Mouse (Mus musculus) hindbrain, embryonic 16.5 days (tissue): ENCODE data around the gene Sept11. TPM values are rescaled to one million over a fixed set of nuclear protein-coding genes. Genes with fewer than 3 reads are reported as not detected.

ENCODE experiments used
- ATAC-seq: fragments of 200-750 bp; cut with Nextera tagmentation; 2 replicates; pipeline ENCODE4 v1.8.0; 2017; ENCODE audit warnings: moderate TSS enrichment, moderate library complexity
- H3K27ac ChIP-seq: fragments of 300-500 bp; sonication (generic); 2 replicates; pipeline ENCODE4 v1.5.1; 2014; ENCODE audit warnings: low read depth, mild to moderate bottlenecking, control low read depth, low read length, moderate library complexity
- H3K27me3 ChIP-seq: fragments of 300-500 bp; sonication (generic); replicated peaks from 2 replicates; pipeline ENCODE4 v1.6.1; 2014; ENCODE audit warnings: low read length; ENCODE audit not compliant: control insufficient read depth, insufficient read depth
- H3K36me3 ChIP-seq: fragments of 300-500 bp; sonication (generic); 2 replicates; pipeline ENCODE4 v1.6.1; 2014; ENCODE audit warnings: mild to moderate bottlenecking, low read length, moderate library complexity, mixed read lengths; ENCODE audit not compliant: control insufficient read depth, insufficient read depth
- H3K4me1 ChIP-seq: fragments of 300-500 bp; sonication (generic); 2 replicates; pipeline ENCODE4 v1.6.1; 2014; ENCODE audit warnings: low read depth, low read length; ENCODE audit not compliant: control insufficient read depth, insufficient read depth
- H3K4me2 ChIP-seq: fragments of 300-500 bp; sonication (generic); 2 replicates; pipeline ENCODE4 v1.6.1; 2014; ENCODE audit warnings: mild to moderate bottlenecking, low read length, control low read depth, moderate library complexity
- H3K4me3 ChIP-seq: fragments of 300-500 bp; sonication (generic); 2 replicates; pipeline ENCODE4 v1.5.1; 2014; ENCODE audit warnings: mild to moderate bottlenecking, low read length, control low read depth, moderate library complexity
- H3K9ac ChIP-seq: fragments of 300-500 bp; sonication (generic); 2 replicates; pipeline ENCODE4 v1.6.1; 2014; ENCODE audit warnings: low read depth, mild to moderate bottlenecking, control low read depth, low read length, moderate library complexity
- H3K9me3 ChIP-seq: fragments of 300-500 bp; sonication (generic); 2 replicates; pipeline ENCODE4 v1.6.1; 2014; ENCODE audit warnings: mild to moderate bottlenecking, low read length, moderate library complexity; ENCODE audit not compliant: control insufficient read depth
- WGBS: fragments of 180-500 bp; shearing (Covaris S2); extraction: QIAGEN DNeasy Blood & Tissue Kit; methylation state at CpG from one replicate; pipeline ENCODE4 v1.1.7; 2014; 5-methylcytosine and 5-hydroxymethylcytosine counted together
- polyA plus RNA-seq: library from polyadenylated mRNA; unstranded; fragments of >200 nt; fragmentation: Nextera tagmentation; extraction: Ambion mirVana; gene quantifications from 2 replicates; pipeline ENCODE4 v1.2.1, GENCODE M21; 2015

The Sept11 gene
- polyA plus RNA-seq, 1 experiment from 2014 or later = 125 TPM

DNA sequence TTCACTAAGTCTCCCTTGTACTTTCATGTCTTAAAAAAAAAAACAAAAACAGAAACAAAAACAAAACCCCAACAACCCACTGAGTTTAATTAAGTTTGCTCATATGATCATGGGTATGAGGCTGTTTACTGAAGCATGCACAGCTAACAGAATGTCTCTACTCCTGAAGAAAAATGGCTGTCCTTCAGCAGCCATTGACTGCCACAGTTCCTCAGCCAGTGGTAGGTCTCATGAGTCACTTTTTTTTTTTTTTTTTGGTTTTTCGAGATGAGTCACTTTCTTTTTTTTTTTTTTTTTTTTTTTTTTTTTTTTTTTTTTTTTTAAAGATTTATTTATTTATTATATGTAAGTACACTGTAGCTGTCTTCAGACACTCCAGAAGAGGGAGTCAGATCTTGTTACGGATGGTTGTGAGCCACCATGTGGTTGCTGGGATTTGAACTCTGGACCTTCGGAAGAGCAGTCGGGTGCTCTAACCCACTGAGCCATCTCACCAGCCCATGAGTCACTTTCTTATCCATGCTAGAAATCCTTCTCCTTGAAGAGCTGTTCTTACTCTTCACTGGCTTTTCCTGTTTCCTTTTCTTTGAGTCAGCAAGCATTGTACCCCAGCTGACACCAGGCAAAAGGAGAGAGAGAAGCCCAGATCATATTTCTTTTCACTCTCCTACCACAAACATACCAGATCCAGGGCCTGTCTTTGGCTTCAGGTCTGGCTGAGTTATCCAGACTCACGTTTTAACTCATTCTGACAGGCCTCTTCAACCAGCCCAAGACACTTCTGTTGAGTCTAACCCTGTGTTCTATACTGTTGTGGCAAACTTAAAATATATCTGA, 12.0 kb downstream of the Sept11 start:
- Histone ChIP-seq H3K4me2 (no peak overlapping the region), H3K4me1 (no peaks in the 10 kb centered on the region; the same call in 1 of the 2 replicates), H3K36me3 (no peaks in the 10 kb centered on the region), H3K27ac (no peak overlapping the region), H3K9ac (no peak overlapping the region), H3K9me3 (no peaks in the 10 kb centered on the region), H3K4me3 (no peak overlapping the region), H3K27me3 (no peaks in the 10 kb centered on the region)
- no peak for ATAC-seq
- 90% methylated on average over 4 of the region's 5 CpGs for WGBS

- Histone ChIP-seq H3K27ac (no peak overlapping the region), H3K4me3 (no peak overlapping the region), H3K4me1 (no peaks in the 10 kb centered on the region; the same call in 1 of the 2 replicates), H3K36me3 (no peaks in the 10 kb centered on the region), H3K4me2 (no peak overlapping the region), H3K9ac (no peak overlapping the region), H3K27me3 (no peaks in the 10 kb centered on the region), H3K9me3 (no peaks in the 10 kb centered on the region)
- no peak for ATAC-seq
- 94% methylated on average over 4 of the region's 4 CpGs for WGBS
Observed at GRCm38 (mm10) chr5:93106048-93106447, 12.8 kb downstream of the Sept11 start.

DNA sequence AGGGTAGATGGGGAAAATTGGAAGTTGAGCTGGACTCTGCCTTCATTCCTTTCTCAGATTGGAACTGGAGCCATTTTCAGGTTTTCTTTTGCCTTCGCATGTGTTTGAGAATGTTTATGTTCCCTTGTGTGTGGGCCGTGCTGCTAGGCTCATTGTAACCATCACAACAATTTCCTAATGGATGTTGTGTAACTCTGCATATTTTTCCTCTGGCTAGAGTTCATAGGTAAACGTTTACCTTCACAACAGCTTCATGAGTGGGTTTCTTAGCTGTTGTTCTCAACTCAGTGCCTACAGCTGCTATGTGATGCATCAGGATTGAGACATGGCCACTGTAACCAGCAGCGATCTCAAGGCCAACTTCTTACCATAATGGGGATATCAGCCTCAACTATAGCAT, 15.5 kb downstream of the Sept11 start:
- H3K4me2 ChIP-seq = no peak overlapping the region

GRCm38 (mm10) chr5:93109555-93109954, 16.3 kb downstream of the Sept11 start:
- Histone ChIP-seq H3K4me1 (no peaks in the 10 kb centered on the region), H3K4me2 (no peak overlapping the region), H3K27me3 (no peaks in the 10 kb centered on the region), H3K4me3 (no peak overlapping the region), H3K36me3 (no peaks in the 10 kb centered on the region), H3K9ac (no peak overlapping the region), H3K27ac (no peak overlapping the region), H3K9me3 (no peaks in the 10 kb centered on the region)
- ATAC-seq = no peak
- WGBS = 87% methylated on average over 2 of the region's 2 CpGs

More for the DNA sequence above, 15.5 kb downstream of the Sept11 start:
- Histone ChIP-seq H3K9ac (no peak overlapping the region), H3K27me3 (no peaks in the 10 kb centered on the region), H3K4me1 (no peaks in the 10 kb centered on the region), H3K4me3 (no peak overlapping the region), H3K36me3 (no peaks in the 10 kb centered on the region), H3K9me3 (no peaks in the 10 kb centered on the region), H3K27ac (no peak overlapping the region)
- WGBS = 94% methylated on average over 4 of the region's 4 CpGs
- no peak for ATAC-seq

DNA sequence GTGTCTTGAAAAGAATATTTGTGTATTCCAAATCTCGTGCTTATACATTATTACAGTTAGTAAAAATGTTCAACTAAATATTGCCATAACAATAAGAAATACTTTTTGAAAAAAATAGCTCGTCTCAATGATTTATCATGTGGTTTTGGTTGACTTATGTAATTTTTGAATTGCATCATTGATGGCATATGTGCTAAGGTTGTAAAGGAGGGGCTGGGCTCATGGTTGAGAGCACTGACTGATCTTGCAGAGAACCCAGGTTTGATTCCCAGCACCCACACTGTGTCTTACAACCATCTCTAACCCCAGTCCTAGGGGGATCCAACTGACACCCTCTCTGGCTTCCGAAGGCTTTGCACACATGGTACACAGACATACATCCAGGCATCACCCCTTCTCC, 19.1 kb downstream of the Sept11 start:
- Histone ChIP-seq H3K4me2 (no peak overlapping the region), H3K27ac (no peak overlapping the region), H3K4me1 (peaks cover 4% of the 10 kb centered on the region), H3K36me3 (no peaks in the 10 kb centered on the region), H3K4me3 (no peak overlapping the region), H3K27me3 (no peaks in the 10 kb centered on the region), H3K9ac (no peak overlapping the region), H3K9me3 (no peaks in the 10 kb centered on the region)
- 98% methylated on average over 3 of the region's 3 CpGs for WGBS
- ATAC-seq = no peak

GRCm38 (mm10) chr5:93113517-93113916, 20.3 kb downstream of the Sept11 start:
- no peak overlapping the region for H3K4me3 ChIP-seq
- H3K27me3 ChIP-seq = no peaks in the 10 kb centered on the region
- no peak overlapping the region for H3K9ac ChIP-seq
- H3K4me1 ChIP-seq = peaks cover 4% of the 10 kb centered on the region
- H3K4me2 ChIP-seq = no peak overlapping the region
- no peaks in the 10 kb centered on the region for H3K9me3 ChIP-seq
- 82% methylated on average over 5 of the region's 5 CpGs for WGBS
- ATAC-seq = no peak
- no peak overlapping the region for H3K27ac ChIP-seq
- H3K36me3 ChIP-seq = no peaks in the 10 kb centered on the region

DNA sequence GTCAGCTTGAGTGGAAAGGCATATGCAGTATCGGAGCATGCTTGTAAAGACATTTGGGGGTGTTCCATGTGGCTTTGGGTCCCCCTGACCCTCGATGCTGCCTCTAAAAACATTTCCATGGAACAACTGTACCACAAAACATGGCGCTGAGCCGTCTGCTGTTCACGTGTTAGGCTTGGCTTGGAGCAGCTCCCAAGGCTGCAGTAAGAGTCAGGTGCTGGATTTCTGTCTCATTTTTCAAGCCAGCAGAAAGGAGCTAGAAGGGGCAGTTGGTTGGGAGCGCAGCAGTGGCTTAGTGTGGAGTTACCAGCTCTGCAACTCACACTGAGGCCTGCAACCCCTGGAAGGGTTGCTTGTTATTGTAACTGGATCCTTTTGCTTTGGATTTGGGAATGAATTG, 21.3 kb downstream of the Sept11 start:
- Histone ChIP-seq H3K9ac (no peak overlapping the region), H3K9me3 (no peaks in the 10 kb centered on the region), H3K4me1 (peaks cover 4% of the 10 kb centered on the region), H3K27ac (no peak overlapping the region), H3K27me3 (no peaks in the 10 kb centered on the region), H3K36me3 (no peaks in the 10 kb centered on the region), H3K4me2 (no peak overlapping the region), H3K4me3 (no peak overlapping the region)
- ATAC-seq = no peak
- 68% methylated on average over 6 of the region's 6 CpGs for WGBS

DNA sequence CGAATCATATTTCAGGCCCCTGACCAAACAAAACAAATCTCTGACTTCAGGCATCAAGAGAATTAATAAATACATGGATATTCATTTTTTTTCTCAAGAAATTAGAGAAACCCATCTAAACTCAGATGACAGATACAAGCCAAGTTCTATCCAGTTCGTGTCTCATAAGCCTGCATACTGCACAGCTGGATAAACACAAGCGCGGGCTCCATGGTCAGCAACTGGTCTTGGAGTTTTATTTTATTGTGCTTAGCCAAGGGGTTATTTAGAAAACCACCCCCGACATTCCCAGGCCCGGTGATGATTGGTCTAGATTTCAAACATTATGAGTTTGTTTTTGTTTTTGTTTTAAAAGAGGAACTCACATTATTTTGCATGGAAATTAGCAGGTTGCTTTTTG, 21.8 kb downstream of the Sept11 start:
- Histone ChIP-seq H3K4me3 (no peak overlapping the region), H3K9me3 (no peaks in the 10 kb centered on the region), H3K4me1 (peaks cover 4% of the 10 kb centered on the region), H3K9ac (no peak overlapping the region), H3K4me2 (no peak overlapping the region), H3K36me3 (no peaks in the 10 kb centered on the region), H3K27ac (no peak overlapping the region), H3K27me3 (no peaks in the 10 kb centered on the region)
- 78% methylated on average over 6 of the region's 6 CpGs for WGBS
- ATAC-seq = no peak

GRCm38 (mm10) chr5:93115854-93116253, 22.6 kb downstream of the Sept11 start:
- Histone ChIP-seq H3K4me3 (no peak overlapping the region), H3K4me2 (no peak overlapping the region), H3K9me3 (no peaks in the 10 kb centered on the region), H3K4me1 (peaks cover 7% of the 10 kb centered on the region), H3K27me3 (no peaks in the 10 kb centered on the region), H3K9ac (no peak overlapping the region), H3K27ac (no peak overlapping the region), H3K36me3 (no peaks in the 10 kb centered on the region)
- WGBS = 70% methylated on average over 13 of the region's 13 CpGs
- ATAC-seq = no peak
